Mouse (Mus musculus) R1 (cell line): ENCODE results near the gene Fgf10.

Source experiments
- DNase-seq: peaks from one replicate; pipeline ENCODE4 v3.0.0-alpha.2; 2018; ENCODE audit warnings: low read depth, low spot score

The Fgf10 gene

DNA sequence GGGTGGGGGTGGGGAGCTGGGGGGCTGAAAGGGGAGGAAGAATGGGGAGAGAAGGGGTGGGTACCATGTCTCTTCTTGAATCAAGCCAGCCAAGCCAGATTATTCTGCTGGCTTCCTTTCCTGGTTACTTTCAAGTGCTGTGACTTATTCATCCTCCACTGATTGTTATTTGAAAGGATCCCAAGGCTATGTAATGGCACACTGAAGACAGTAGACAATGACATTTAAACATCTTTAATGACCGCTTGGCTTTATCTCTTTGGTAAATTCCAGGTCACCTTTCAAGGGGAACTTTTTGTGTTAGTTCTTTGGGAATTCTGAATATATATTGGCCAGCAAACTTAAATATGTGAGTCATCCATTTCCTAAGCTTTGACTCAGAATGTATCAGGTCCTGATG, 47.1 kb downstream of the Fgf10 start:
- DNase-seq, result no peak

DNA sequence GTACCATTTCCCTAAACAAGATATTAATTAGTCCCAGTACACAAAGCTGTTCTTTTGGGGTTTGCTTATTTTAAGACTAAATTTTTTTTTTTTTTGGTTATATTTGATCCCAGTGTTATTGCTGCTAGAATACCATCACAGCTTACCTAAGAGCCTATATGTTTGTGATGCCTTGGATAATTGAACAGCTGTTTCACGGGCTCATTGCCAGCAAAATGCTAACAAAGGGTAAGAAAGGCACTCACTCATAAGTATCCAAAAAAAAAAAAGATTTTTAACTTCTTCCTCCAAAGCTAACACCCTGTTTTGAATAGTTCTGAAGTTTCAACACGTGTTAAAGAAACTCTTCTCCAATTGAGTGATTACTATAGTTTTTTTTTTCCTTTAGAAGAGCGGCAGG, 48.8 kb downstream of the Fgf10 start:
- DNase-seq, result no peak

DNA sequence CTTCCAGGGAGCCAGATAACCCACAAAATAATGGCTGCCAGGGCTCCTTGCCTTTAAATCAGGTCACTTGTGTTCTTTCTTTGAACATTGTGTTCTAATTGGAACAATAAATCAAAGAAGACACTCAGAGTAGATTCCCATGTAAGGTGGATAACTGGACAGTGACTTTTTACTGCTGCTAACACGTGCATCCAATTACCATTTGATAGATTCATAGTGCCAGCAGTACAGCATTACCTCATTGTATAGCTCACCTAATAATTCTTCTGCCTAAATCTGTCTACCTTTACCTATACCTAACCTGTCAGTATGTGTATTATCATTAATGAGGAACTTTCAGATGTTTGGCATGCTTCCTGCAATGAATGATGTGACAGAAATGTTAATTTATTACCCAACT, 52.1 kb downstream of the Fgf10 start:
- DNase-seq, result no peak

DNA sequence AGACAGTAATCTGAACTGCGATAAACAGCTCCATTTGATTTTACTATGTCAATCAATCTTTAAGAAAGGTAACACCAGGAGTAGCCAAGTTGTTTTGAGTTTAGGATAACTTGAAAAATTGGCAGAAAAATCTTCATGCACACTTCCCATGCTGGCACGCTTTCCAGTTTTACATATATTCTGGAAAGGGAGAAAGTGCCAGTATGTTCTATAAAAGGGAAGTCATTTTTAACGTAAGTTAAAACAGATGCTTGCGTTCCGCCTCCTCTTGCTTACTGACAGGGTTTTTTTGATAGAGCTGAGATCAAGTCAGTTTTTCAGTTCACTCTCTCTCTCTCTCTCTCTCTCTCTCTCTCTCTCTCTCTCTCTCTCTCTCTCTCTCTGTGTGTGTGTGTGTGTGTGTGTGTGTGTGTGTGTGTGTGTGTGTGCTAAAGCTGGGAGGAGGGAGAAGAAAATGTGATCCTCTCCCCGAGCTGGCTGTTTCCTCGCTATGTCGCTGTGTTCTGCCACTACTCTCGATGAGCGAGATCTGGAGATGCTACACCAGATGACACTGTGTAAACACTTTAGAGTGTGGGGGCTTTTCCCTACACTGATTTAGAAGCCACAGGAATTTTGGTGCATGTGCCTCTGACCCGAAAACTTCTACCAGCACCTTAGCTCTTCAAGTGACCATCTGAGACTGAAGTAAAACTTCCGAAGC, 62.4 kb downstream of the Fgf10 start:
- no peak for DNase-seq

DNA sequence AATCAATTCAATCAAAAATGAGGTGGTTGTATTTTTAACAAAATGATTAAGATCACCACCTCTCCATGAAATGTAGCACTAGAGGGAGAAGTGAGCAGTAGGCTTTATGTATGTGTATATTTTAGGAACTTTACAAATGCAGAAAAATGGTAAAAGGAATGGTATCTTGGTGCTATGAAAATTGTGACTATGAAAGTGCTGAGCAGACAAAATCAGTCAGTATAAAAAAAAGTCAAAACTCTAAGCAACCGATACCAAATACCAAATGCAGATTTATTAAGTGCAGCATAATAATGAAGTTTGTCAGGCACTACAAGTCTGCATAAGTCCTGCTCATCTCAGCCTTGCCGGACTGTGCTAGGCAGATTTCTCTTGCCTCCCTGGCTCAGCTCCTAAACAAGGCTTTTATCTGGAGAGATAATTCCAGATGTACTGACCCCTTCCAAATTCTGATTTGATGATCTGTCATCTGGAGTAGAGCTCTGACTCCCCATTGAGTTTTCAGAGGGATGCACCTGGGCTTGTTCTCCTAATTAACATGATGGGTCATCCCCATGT, 70.3 kb downstream of the Fgf10 start:
- DNase-seq, result no peak

DNA sequence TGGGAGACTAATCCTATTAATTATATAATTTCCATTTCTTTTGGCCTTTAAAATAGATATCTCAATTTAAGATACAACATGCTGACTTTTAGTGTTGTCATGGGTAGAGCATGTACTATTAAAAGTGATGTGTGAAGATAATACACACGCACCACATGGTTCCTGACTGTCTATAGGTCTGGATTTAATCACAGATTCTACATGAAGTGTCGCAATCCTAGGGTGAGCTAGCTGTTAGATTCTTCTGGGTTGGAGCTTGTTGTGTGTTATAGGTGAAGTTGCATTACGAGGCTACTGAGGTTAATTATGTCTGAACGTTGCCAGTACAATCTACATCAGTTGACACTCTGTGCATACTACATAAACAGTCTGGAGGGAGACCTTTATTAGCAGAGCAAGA, 73.2 kb downstream of the Fgf10 start:
- no peak for DNase-seq

DNA sequence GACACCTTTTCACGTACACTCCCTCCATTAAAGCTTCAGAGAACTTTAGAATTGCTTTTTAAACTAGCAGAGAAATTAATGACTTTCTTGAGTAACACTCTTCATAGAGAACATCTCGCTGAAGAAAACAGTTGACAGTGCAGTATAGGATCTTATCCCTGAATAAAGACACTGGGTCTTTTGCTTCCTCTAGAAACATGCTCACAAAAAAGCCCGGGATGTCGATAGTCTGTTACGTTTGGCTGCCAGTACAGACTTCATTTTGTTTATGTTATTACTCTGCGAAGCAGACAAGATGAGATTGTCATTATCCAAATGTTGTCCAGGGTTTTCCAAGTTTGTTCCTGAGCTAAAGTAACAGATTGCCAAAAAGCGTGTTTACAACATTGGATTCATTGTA, 75.2 kb downstream of the Fgf10 start:
- no peak for DNase-seq

DNA sequence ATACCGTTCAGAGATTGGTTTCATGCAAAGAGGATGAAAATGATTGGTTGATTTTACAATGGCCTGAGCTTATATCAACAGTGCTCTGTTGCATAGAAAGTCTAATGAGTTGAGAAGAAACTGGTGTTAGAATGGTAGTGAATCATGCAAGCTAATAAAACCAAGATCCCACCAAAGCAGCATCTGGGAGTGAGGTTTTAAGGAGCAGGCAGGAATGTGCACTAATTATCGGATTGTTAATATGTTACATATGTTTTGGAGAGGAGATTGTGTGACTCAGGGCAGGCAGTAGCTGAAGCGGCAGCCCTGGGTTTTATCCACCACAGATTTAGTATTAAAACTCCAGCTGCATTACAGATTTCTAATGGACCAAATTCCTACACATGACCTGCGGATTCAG, 76.8 kb downstream of the Fgf10 start:
- DNase-seq, result no peak

DNA sequence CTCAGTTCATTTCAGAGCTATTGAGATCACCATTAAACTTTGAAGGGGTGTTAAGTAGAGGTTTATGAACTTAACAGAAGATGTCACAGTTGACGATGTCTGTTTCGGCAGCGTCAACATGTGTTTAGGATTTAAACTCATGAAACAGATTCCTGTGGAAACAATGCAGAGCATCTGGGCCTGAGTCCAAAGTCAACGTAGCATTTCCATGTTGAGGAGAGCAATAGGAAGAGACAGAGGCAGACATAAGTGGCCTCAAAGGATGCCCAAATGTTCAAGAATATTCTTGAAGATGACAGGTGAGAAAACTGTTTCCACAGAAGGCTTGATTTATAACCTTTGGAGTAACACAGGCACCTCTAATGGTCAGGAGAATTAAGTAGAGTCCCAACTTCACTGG, 84.4 kb downstream of the Fgf10 start:
- no peak for DNase-seq

DNA sequence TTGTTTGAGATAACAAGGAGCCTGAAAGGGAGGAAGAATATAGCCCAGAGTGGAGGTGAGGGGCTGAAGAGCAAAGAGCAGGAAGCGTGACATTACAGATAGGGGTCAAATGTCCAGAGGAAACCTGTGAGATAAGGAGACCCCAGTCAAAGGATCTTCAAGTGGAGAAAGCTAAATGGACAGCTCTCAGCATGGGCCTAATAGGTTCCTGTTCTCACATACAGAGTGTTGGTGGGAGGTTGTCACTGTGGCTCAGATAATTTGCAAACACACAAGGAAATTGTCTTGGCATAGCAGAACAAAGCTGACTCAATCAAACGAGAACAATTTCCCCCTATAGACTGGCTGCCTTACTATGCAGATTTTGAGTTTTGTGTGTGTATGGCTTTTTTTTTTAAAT, 89.4 kb downstream of the Fgf10 start:
- no peak for DNase-seq

DNA sequence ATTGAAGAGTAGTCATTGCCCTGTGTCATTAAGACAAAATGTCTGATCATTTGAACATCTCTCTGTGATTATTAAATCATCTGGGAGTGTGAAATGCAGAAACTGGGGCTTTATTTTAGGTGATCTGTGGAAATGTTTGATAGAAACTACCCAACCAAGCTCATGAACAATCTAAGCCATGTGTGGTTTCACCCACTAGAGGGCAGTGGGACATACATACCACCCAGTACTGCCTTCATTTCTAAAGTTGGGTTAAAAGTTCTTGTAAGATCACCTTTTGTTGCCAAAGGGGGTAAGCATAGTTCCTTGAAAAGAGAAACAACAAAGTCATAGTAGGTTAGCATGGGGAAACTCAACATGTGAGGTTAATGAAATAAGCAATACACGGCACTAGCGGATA, 93.4 kb downstream of the Fgf10 start:
- peak; percentile 27 for DNase-seq

DNA sequence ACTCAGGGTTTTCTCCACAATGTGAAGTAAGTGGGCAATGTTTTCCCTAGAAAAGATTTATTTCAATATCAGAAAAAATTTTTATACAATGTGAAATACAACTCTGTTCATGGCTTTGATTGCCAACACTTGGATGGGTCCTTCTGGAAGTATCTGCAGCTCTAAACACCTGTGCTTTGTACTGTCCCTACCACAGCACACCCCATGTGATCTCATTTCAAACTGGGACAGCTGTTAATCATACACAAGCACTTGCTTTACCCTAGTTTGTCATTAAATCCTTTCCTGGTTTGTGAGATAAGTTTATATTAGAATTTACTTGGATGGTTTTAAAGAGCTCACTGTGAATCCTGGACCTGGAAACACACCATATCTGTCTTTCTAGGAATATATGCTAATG, 102.6 kb downstream of the Fgf10 start:
- DNase-seq, result no peak

DNA sequence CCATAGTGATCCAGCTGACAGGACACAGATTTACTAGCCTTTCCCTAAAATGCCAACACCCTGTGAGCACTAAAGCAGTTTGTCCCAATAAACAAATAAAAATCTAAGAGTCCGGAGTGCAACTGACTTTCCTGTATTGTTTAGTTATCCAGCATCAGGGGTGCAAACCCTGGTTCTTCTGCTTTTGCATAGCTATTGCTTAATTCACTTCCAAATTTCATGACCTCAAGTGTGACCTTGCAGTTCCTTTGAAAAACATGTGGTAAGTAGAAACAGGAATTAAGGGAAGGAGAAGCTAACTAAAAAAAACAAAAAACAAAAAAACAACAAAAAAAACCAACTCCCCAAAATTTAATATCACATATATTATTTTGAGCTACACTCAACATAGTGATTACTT, 105.6 kb downstream of the Fgf10 start:
- peak; percentile 43 for DNase-seq

DNA sequence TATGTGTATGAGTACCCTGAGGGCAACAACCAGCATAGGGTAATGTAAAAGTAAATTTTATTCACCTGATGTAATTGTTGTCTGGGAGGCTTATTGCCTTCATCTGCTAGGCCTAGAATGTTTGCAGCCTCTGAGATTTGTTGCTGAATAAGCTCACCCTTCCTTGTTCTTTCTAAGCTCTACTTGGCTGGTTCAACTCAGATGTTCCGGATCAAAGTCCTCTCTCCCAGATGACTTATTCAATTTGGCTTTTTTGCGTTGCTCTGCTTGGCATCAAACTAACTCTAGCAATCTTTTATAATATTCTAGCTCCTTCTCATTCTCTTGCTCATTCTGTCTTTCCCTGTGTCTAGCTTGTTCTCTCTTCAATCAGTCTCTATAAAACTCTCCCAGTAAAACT, 109.6 kb downstream of the Fgf10 start:
- DNase-seq, result no peak

DNA sequence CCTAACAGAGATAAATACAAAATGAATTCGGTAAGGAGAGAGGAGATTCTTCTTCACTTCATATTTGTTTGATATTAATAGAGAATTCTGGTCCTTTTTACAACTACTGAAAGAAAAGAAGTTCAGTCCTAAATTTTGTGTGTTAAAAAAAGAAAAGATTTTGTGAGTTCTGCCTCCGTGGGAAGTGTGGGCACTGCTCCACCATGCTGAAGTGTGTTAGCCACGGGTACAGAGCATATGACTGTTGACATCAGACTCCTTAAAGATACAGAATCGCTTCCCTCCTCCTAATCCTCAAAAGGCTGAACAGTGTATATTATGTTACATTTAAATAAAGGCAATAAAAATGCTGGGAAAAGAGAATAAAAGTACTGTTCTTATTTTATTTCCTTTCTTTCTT, 122.2 kb downstream of the Fgf10 start:
- no peak for DNase-seq

DNA sequence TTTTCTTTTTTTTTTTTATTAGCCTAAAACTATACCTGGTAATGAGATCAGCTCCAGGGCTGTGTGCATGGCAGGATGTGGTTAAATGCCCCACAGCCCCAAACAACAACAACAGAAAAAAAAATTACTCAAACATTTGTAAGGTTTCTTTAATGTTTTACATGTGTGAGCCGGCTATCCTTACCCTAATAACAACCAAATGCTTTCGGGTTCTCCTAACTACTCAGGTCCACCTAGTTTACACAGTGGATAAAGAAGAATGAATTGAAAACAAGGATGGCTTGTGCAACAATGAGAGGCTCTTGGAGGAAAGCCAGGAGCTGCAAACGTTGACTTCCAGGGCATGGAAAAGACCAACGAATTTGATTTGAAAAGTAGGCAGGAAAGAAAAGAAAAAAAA, 122.6 kb downstream of the Fgf10 start:
- no peak for DNase-seq

DNA sequence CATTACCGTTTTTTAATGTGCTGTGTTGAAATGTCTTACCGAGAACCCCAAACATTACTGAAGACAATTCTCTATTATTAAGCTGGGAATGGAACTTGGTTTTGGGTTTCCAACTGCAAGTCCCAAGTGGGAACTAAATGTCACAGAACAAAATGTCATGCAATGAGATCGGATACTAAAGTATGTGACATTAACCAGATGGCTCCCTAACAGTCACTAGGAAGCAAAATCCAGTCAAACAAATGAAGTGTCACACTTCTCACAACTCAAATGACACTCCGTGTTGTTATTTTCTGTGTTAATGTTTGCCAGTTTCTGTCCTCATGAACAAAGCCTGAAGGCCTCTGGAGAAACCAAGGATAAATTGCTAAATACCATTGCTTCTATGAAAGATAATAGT, 130.6 kb downstream of the Fgf10 start:
- no peak for DNase-seq

DNA sequence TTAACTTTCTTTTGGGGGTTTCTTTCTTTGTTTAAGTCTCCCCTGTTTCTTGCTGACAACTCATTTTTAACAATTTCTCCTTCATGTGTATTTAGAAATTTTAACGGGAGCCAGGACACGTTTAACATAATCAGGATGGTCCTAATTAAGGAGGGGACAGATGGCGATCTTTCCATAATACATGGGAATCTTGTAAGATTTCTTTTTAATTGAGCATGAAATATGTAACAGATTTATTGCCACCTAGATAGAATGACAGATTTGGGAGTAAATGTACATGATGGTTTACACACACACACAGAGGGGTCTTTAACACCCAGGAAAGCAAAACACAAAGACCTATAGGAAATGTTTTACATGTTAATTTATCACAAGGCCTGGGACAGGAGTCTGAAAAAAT, 137.1 kb downstream of the Fgf10 start:
- no peak for DNase-seq

DNA sequence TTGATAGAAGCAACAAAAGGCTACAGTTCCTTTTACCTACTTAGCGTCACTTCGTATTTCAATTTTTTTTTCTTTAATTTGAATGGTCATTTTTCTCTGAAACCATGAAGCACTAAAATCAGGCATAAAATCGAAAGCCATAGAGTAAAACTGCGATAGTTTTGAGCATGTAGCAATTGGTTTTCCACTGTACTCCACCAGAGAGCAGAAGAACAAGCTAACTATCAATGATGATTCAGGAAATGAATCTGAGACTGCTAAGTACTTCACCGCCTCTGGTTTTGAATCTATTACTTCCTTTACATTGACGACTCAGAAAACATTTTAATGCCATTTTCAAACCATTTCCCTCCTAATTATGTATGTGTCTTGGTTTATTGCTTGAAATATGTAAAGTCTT, 150.2 kb downstream of the Fgf10 start:
- DNase-seq, result no peak

DNA sequence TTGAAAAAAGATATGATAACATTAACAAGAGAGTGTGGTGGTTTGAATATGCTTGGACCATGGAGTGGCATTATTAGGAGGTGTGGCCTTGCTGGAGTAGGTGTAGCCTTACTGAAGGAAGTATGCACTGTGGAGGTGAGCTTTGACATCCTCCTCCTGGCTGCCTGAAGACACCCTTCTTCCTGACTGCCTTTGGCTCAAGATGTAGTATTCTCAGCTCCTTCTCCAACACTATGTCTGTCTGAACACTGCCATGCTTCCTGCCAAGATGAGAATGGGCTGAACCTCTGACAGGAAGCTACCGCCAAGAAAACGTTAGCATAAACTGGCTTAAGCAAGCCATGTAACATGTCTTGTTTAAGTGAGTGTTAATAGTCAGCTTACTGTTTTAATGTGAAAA, 153.5 kb downstream of the Fgf10 start:
- DNase-seq, result no peak

DNA sequence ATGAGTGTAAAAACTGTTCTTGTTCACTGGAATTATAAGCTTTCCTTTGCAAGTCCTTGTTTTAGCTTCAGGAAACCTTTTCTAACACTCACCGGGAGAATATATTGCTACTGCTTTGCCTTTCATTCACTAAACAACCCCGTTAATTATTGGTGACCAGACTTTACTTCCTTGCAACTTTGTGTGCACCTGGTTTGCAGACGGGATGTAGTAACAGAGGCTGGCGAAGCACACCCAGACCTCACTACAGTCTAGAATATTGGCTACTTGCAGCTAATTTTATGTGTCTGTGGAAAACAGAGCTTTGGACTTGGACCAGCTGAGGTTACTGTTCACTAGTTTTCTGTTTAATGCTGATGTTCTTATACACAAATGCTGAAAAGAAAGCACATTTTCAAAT, 155.5 kb downstream of the Fgf10 start:
- no peak for DNase-seq

DNA sequence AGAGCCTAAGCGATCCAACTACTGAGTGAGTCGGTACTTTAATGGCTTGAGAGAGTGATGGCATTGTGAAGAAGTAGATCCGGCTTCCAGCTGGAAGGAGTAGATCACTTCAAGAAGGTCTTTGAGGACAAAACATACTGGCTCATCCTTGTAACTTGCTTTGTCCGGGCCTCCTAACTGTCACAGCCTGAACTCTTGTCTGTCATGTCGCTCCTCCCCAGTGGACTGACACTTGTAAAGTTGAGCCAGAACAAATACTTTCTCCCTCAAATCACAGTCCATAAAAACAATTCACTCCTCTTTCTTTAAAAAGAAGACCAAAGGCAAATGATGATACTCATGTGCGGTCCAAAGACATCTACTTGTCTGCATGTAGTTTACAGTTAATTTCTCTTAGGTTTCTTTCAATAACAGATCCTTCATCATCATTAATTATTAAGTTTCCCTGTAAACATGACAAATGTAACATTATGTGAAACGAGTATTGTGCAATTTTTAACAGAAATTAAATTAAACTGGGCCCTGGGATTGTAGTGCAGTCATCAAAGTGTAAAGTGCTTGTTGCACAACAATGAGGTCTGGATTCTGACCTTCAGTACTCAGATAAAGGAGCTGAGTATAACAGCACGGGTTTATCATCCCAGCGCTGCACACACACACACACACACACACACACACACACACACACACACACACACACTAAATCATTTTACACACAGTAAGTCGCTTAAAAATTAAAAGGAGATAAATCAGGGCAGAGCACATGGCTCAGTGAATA, 159.2 kb downstream of the Fgf10 start:
- no peak for DNase-seq

DNA sequence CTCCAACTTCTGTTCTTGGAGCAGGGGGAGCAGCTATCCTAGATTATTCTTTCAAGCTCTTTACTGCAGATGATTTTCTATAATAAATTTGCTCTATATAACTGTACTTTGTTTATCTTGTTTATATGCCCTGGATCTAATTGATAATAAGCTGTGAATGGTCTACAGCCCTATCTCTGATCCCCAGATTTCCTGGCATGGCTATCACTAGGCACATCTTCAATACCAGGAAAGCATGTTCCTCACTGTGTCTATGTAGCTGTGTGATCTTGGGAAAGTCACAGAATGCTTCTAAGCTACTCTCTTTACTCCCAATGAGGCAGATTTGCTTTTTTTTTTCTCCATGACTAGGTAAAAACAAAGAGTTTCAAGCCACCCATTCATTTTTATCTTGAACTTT, 164.4 kb downstream of the Fgf10 start:
- no peak for DNase-seq
